Mouse (Mus musculus) left cerebral cortex, adult 2 months (tissue): Measurements from ENCODE around the gene Smarcc1. TPM values are rescaled to one million over a fixed set of nuclear protein-coding genes. Genes with fewer than 3 reads are reported as not detected.
"Not testable (repeated sequence)": the region's sequence is repeated elsewhere in the genome, so short reads cannot be mapped to it uniquely, and the experiment has no call there.

Source experiments
- DNase-seq, 2 experiments: peaks; one replicate each; pipeline ENCODE4 v3.0.0; 2021 to 2022; ENCODE audit warnings: low spot score in 2 of 2, mixed read lengths in 1 of 2; ENCODE audit errors: extremely low spot score in 1 of 2
- H3K27ac ChIP-seq: fragments of 200-600 bp; 2 replicates; pipeline ENCODE4 v1.8.1; 2022
- H3K4me3 ChIP-seq: fragments of 200-600 bp; 2 replicates; pipeline ENCODE4 v1.8.1; 2022
- CTCF ChIP-seq: fragments of 200-600 bp; IDR thresholded peaks from 2 replicates; pipeline ENCODE4 v1.8.1; 2022; ENCODE audit warnings: antibody characterized with exemption, mild to moderate bottlenecking, moderate library complexity
- intact Hi-C: fragments of 180-260 bp; cut with DNase I; formaldehyde crosslinking; loops from one replicate; pipeline ENCODE4 v1.15.1; 2025
- total RNA-seq, 2 experiments: library from RNA; stranded (reverse); gene quantifications; 2 replicates each; pipeline ENCODE4 v1.2.3; 2021

The Smarcc1 gene
- total RNA-seq, 2 experiments from 2014 or later, result 68.6 to 74.8 TPM

DNA sequence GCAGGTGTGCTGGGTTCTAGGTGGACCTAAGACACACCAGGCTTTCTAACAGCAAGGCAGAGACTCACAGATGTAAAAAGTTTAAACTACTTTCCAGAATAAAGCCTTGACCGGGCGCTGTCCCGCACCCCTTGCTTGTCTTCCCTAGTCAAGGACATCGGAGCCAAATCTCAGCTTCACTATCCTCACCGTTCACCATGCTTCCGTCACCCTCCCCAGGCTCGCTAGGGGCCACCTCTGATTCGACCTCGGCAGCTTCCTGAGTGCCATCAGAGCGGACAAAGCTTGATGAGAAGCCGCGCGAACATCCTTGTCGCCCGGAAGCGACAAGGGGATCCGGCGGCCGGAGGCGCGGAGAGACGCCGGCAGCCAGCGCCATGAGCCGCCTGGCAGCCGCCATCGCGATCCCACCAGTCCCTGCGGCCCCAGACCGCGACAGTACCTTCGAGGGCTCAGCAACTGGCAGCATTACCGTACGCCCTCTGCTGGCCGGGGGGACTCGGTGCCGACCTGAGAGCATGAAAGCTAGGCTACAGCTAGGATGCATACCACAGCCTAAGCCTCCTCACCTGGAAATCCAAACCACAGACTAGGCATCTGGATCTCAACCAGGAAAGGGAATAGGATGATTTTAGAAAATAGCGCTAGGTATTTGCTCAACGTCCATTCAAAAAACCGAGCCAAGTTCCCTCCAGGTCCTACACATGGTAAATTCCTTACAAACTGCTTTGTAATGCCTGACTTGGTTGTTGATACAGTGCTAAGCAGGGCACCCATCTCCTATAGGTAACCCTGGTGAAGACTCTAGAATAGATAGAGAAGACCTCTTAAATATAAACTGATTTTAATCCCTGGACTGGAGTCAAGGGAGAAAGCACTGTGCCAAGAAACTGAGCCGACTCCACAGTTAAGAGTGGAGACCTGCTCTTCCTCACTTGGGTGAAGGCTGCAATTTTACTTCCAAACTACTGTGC is 16.6 kb upstream of the Smarcc1 start:
- peak overlapping the region; percentile 97 for H3K4me3 ChIP-seq
- DNase-seq, result peak; percentile 93 to 97
- peak overlapping the region; percentile 58; the same call in 1 of the 2 replicates for H3K27ac ChIP-seq
- TF ChIP-seq CTCF, result peak; percentile 96
- intact Hi-C loops, result loop anchor here (2.0 kb wide), 1 partner anchor 208 kb away; no protein-coding TSS in a partner anchor

DNA sequence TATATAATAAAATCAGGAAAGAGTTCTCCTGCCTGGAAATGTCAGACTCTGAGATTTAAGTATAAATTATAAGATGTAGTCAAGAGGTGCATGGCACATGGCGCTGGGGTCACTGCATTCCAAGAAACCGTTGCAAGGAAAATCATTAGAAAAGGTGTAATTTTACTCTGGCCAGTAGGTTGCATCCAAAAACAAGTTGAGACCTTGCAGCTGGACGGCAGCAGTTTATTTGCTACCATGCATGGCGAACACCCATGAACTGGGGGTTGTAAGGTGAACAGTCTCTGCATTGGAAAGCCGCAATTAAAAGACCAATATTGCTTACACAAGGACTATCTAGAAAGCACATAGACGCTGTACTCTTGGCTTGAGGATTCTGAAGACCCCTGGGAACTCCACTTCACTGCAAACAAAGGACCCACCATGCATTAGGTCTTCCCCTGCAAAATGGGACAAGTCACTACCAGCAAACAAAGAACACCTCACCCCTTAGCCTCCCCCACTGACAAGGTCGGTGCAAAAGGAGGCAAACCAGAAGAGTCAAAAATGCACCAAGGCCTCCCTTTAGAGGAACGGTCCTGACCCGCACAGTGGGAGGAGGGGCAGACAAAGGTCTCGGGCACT is 1.0 kb upstream of the Smarcc1 start:
- Histone ChIP-seq H3K27ac (peak overlapping the region; percentile 93), H3K4me3 (peak overlapping the region; percentile 82)
- no peak for DNase-seq
- intact Hi-C loops, result loop anchor here (2.0 to 5.0 kb wide), 2 partner anchors 14 to 181 kb away; no protein-coding TSS in a partner anchor
- TF ChIP-seq CTCF, result no peak

DNA sequence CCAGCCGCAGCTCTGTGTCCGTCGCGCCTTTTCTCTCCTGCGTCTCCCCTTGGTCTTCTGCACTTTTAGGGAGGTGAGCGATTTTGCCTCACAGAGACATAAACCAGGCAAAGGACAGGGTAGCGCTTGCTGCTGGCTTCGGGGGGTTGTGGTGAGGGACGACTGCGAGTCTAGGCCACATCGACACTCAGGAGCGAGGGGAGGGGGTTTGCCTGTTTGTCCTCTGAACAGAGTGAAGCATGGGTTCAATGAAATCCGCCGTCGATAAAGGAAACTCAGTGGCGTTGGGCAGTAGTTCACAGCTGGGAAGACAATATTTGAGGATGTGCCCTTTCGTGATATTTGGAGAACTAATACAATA is 251 bp downstream of the Smarcc1 start, which contains the start of gene Dhx30:
TSS of gene Dhx30 (minus strand) at position 52 of the 361 bp plus-strand sequence.
- intact Hi-C loops, result loop anchor here (2.0 to 5.0 kb wide), 2 partner anchors 13 to 180 kb away; no protein-coding TSS in a partner anchor
- TF ChIP-seq CTCF, result no peak
- no peak for DNase-seq

GRCm38 (mm10) chr9:110118249-110118648 is 741 bp downstream of the Smarcc1 start:
- intact Hi-C loops, result loop anchor here (5.0 kb wide), 1 partner anchor 179 kb away; no protein-coding TSS in a partner anchor
- no peak for TF ChIP-seq CTCF
- Histone ChIP-seq H3K27ac (peak overlapping the region; percentile 93; the same call in 1 of the 2 replicates), H3K4me3 (peak overlapping the region; percentile 82)
- no peak for DNase-seq

More for the DNA sequence above, 251 bp downstream of the Smarcc1 start, which contains the start of gene Dhx30:
- H3K4me3 ChIP-seq, result peak within 1 kb of the TSS; percentile 82
- peak within 1 kb of the TSS; percentile 93 for H3K27ac ChIP-seq

DNA sequence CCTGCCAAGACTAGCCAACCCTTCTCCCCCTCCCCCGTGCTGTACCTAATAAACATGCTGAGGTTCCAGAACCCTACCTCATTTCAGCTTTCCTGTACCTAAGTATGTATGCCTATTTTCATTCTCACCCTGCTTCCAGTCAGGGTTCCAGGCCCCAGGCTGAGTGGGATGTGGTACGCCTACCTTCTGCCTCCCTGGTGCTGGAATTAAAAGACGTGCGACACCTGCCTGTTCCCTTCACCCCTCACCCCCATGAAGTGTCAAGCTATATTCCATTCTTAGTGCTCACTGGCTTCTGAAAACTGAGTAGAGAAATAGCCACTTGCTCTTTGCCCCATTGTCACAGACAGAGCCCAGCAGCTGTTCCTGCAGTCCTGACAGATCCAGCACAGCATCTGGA is 3.9 kb downstream of the Smarcc1 start:
- Histone ChIP-seq H3K27ac (peak overlapping the region; percentile 66), H3K4me3 (no peak overlapping the region)
- intact Hi-C loops, result no loop called here
- peak; percentile 22 to 28 for DNase-seq
- TF ChIP-seq CTCF, result no peak

GRCm38 (mm10) chr9:110123322-110123721 is 5.8 kb downstream of the Smarcc1 start:
- intact Hi-C loops, result no loop called here
- TF ChIP-seq CTCF, result no peak
- H3K4me3 ChIP-seq, result no peak overlapping the region
- DNase-seq, result no peak
- no peak overlapping the region for H3K27ac ChIP-seq

GRCm38 (mm10) chr9:110124008-110124540 is 6.6 kb downstream of the Smarcc1 start:
- H3K4me3 ChIP-seq, intact Hi-C loops, DNase-seq, H3K27ac ChIP-seq: not testable (repeated sequence)

DNA sequence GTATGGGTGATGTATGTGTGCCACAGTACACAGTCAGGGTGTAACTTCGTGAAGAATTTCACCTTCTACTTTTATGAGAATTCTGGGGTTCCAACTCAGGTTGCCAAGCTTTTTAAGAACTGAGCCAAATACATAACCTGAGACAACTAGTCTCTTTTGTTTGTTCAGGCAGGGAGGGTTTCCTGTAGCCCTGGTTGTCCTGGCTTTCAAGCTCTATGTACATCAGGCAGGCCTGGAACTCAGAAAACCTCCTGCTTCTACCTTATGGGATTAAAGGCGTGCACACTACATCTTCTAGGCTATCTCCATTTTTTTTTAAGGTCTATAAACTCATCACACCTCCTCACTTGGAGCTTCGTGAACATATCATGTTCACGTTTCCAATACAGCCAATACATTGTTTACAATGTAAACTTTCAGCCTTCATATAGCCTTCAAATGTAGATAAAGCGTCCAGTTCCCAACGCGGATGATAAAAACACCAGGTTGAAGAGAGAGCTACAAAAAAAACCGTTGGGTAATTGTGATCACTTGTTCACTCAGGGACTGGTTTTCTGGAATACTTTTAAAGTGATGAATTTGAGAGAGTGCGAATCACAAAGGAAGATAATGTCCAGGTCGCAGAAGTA is 13.5 kb downstream of the Smarcc1 start:
- DNase-seq, result no peak
- TF ChIP-seq CTCF, result no peak
- intact Hi-C loops, result loop anchor here (2.0 kb wide), 1 partner anchor 14 kb away; the partner anchor contains the start of genes Dhx30 and Smarcc1
- Histone ChIP-seq H3K27ac (peak overlapping the region; percentile 90), H3K4me3 (peak overlapping the region; percentile 94)

DNA sequence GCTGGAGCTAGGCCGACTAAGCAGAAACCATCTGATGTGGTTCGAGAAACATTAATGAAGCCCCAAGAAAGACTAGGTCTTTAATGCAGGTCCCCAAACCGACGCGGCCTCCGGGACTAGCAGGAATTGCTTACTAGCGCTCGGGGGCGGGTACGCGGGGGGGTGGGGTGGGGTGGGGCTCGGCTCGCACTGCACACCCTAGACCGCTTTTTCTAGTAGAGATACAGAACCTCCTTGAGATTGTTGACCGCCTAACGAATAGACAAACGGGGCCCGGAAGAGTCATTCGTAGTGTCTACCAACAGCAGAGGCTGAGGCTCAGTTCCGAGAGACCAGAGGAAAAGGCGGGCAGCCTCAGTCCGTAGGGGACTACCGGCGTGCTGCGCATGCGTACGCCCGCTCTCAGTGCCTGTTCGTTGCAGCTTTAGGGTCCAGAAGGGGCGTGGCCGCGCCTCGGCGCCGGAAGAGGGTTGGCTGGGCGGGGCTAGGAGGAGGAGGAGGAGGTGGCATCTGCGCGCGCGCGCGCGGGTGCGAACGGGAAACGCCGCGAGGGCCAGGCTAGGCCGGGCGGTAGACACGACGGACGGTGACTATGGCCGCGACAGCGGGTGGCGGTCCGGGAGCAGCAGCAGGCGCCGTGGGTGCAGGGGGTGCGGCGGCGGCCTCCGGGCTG is 14.2 kb downstream of the Smarcc1 start:
- TF ChIP-seq CTCF, result no peak
- DNase-seq, result peak; percentile 99
- intact Hi-C loops, result loop anchor here (2.0 kb wide), 1 partner anchor 15 kb away; the partner anchor contains the start of genes Dhx30 and Smarcc1
- H3K27ac ChIP-seq, result peak overlapping the region; percentile 90
- H3K4me3 ChIP-seq, result peak overlapping the region; percentile 94

GRCm38 (mm10) chr9:110132201-110132605 is 14.7 kb downstream of the Smarcc1 start:
- peak overlapping the region; percentile 89 for H3K27ac ChIP-seq
- DNase-seq, result no peak
- TF ChIP-seq CTCF, result no peak
- peak overlapping the region; percentile 94 for H3K4me3 ChIP-seq
- intact Hi-C loops, result no loop called here
